Mouse (Mus musculus): ENCODE measurements around the gene Kcnk5.

DNA sequence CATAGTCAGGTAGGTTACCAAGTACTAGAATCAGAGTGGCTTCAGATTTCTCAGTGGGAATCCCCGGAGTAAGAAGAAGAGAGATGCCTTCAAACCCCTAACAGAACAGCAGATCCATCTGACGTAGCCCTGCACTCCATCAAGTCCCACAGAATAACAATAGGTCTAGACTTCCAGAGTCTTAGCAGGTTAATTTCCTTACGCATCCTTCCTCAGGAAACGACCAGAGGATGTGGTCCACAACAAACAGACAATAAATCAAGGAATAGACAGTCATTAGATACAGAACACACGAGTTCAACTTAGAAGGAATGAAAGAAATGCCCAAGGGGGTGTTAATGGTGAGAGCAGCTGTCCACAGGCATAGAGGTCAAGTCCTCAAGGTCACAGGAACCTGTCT, 86.7 kb downstream of the Kcnk5 start:
- TF ChIP-seq MAFK (IDR thresholded peaks at IDR 0.05; ENCODE audit: insufficient replicate concordance, low read length) (no peak), USF2 (conservative IDR thresholded peaks at IDR 0.05; ENCODE audit: low read depth, low read length) (no peak), TBP (conservative IDR thresholded peaks at IDR 0.05; ENCODE audit: low read depth, low read length) (no peak), SIN3A (IDR thresholded peaks at IDR 0.05; ENCODE audit: low read length) (no peak), CTCF (conservative IDR thresholded peaks at IDR 0.05 in 1 of 2, IDR thresholded peaks at IDR 0.05 in 1 of 2; ENCODE audit: low read depth in 2 of 2, low read length in 2 of 2) (no peak), POLR2A (IDR thresholded peaks at IDR 0.05; ENCODE audit: low read depth, low read length) (no peak), USF1 (IDR thresholded peaks at IDR 0.05; ENCODE audit: low read depth, low read length) (no peak), MEF2A (IDR thresholded peaks at IDR 0.05; ENCODE audit: borderline replicate concordance, low read depth, low read length) (no peak), RCOR1 (conservative IDR thresholded peaks at IDR 0.05; ENCODE audit: low read depth, low read length) (no peak), ZKSCAN1 (IDR thresholded peaks at IDR 0.05; ENCODE audit: borderline replicate concordance, low read depth, low read length) (no peak), NRF1 (IDR thresholded peaks at IDR 0.05; ENCODE audit: low read depth, low read length) (no peak)

Data from CH12.LX (cell line).